Mouse (Mus musculus): ENCODE results near the gene Snapc3. TPM values are rescaled to one million over a fixed set of nuclear protein-coding genes. Genes with fewer than 3 reads are reported as not detected.

Gene Snapc3
- total and polyA plus RNA-seq, 2 experiments = 5.2 to 11.5 TPM

- no peak overlapping the region for H3K4me3 ChIP-seq (ENCODE audit: insufficient read depth, low read depth, low read length)
- TF ChIP-seq CTCF (IDR thresholded peaks at IDR 0.05; ENCODE audit: low read depth, low read length) (no peak), POLR2A (IDR thresholded peaks at IDR 0.05; ENCODE audit: extremely low read depth, insufficient read depth, low read length) (no peak)
- H3K79me2 ChIP-seq (ENCODE audit: control insufficient read depth, insufficient read depth, low read length) = no peaks in the 10 kb centered on the region
- no peak overlapping the region for H3K9ac ChIP-seq (ENCODE audit: low read depth, low read length)
- H3K27me3 ChIP-seq (ENCODE audit: control insufficient read depth, insufficient read depth, low read length) = no peaks in the 10 kb centered on the region
- no peak overlapping the region for H3K27ac ChIP-seq (replicated peaks; ENCODE audit: insufficient read depth, low read depth, low read length)
- 66% methylated on average over 4 of the region's 4 CpGs for WGBS
- H3K36me3 ChIP-seq (ENCODE audit: control insufficient read depth, insufficient read depth, low read length) = no peaks in the 10 kb centered on the region
- peak; percentile 70 for DNase-seq (ENCODE audit: extremely low read depth, low read depth, low spot score)
- H3K4me1 ChIP-seq (ENCODE audit: control insufficient read depth, insufficient read depth, low read length) = no peaks in the 10 kb centered on the region
Observed at GRCm38 (mm10) chr4:83396346-83396745, 21.2 kb upstream of the Snapc3 start.

- TF ChIP-seq POLR2A (IDR thresholded peaks at IDR 0.05; ENCODE audit: extremely low read depth, insufficient read depth, low read length) = no peak
- no peak for TF ChIP-seq CTCF (IDR thresholded peaks at IDR 0.05; ENCODE audit: low read depth, low read length)
- no peaks in the 10 kb centered on the region for H3K4me1 ChIP-seq (ENCODE audit: control insufficient read depth, insufficient read depth, low read length)
- WGBS = 87% methylated on average over 9 of the region's 9 CpGs
- H3K27ac ChIP-seq (replicated peaks; ENCODE audit: insufficient read depth, low read depth, low read length) = no peak overlapping the region
- H3K9ac ChIP-seq (ENCODE audit: low read depth, low read length) = no peak overlapping the region
- no peaks in the 10 kb centered on the region for H3K79me2 ChIP-seq (ENCODE audit: control insufficient read depth, insufficient read depth, low read length)
- no peaks in the 10 kb centered on the region for H3K27me3 ChIP-seq (ENCODE audit: control insufficient read depth, insufficient read depth, low read length)
- DNase-seq (ENCODE audit: extremely low read depth, low read depth, low spot score) = no peak
- H3K4me3 ChIP-seq (ENCODE audit: insufficient read depth, low read depth, low read length) = no peak overlapping the region
- no peaks in the 10 kb centered on the region for H3K36me3 ChIP-seq (ENCODE audit: control insufficient read depth, insufficient read depth, low read length)
Observed at GRCm38 (mm10) chr4:83396996-83397770, 20.3 kb upstream of the Snapc3 start.

GRCm38 (mm10) chr4:83398527-83398926 lies 19.0 kb upstream of the Snapc3 start:
- H3K4me3 ChIP-seq (ENCODE audit: insufficient read depth, low read depth, low read length) = no peak overlapping the region
- H3K27me3 ChIP-seq (ENCODE audit: control insufficient read depth, insufficient read depth, low read length) = no peaks in the 10 kb centered on the region
- H3K79me2 ChIP-seq (ENCODE audit: control insufficient read depth, insufficient read depth, low read length) = no peaks in the 10 kb centered on the region
- no peaks in the 10 kb centered on the region for H3K4me1 ChIP-seq (ENCODE audit: control insufficient read depth, insufficient read depth, low read length)
- WGBS = 86% methylated on average over 2 of the region's 2 CpGs
- H3K9ac ChIP-seq (ENCODE audit: low read depth, low read length) = no peak overlapping the region
- no peak overlapping the region for H3K27ac ChIP-seq (replicated peaks; ENCODE audit: insufficient read depth, low read depth, low read length)
- H3K36me3 ChIP-seq (ENCODE audit: control insufficient read depth, insufficient read depth, low read length) = no peaks in the 10 kb centered on the region
- no peak for DNase-seq (ENCODE audit: extremely low read depth, low read depth, low spot score)
- no peak for TF ChIP-seq POLR2A (IDR thresholded peaks at IDR 0.05; ENCODE audit: extremely low read depth, insufficient read depth, low read length)
- no peak for TF ChIP-seq CTCF (IDR thresholded peaks at IDR 0.05; ENCODE audit: low read depth, low read length)

- DNase-seq (ENCODE audit: extremely low read depth, low read depth, low spot score) = no peak
- Histone ChIP-seq H3K36me3 (ENCODE audit: control insufficient read depth, insufficient read depth, low read length) (no peaks in the 10 kb centered on the region), H3K27ac (replicated peaks; ENCODE audit: insufficient read depth, low read depth, low read length) (no peak overlapping the region), H3K9ac (ENCODE audit: low read depth, low read length) (no peak overlapping the region), H3K79me2 (ENCODE audit: control insufficient read depth, insufficient read depth, low read length) (no peaks in the 10 kb centered on the region), H3K27me3 (ENCODE audit: control insufficient read depth, insufficient read depth, low read length) (no peaks in the 10 kb centered on the region), H3K4me3 (ENCODE audit: insufficient read depth, low read depth, low read length) (no peak overlapping the region), H3K4me1 (ENCODE audit: control insufficient read depth, insufficient read depth, low read length) (no peaks in the 10 kb centered on the region)
- WGBS = 88% methylated on average over 7 of the region's 7 CpGs
- no peak for TF ChIP-seq CTCF (IDR thresholded peaks at IDR 0.05; ENCODE audit: low read depth, low read length)
- no peak for TF ChIP-seq POLR2A (IDR thresholded peaks at IDR 0.05; ENCODE audit: extremely low read depth, insufficient read depth, low read length)
Observed at GRCm38 (mm10) chr4:83400691-83401595, 16.6 kb upstream of the Snapc3 start.

GRCm38 (mm10) chr4:83401712-83402111 lies 15.8 kb upstream of the Snapc3 start:
- TF ChIP-seq POLR2A (IDR thresholded peaks at IDR 0.05; ENCODE audit: extremely low read depth, insufficient read depth, low read length) (no peak), CTCF (IDR thresholded peaks at IDR 0.05; ENCODE audit: low read depth, low read length) (no peak)
- H3K4me3 ChIP-seq (ENCODE audit: insufficient read depth, low read depth, low read length) = no peak overlapping the region
- DNase-seq (ENCODE audit: extremely low read depth, low read depth, low spot score) = no peak

More at GRCm38 (mm10) chr4:83401712-83402111, 15.8 kb upstream of the Snapc3 start:
- Histone ChIP-seq H3K4me1 (ENCODE audit: control insufficient read depth, insufficient read depth, low read length) (no peaks in the 10 kb centered on the region), H3K27me3 (ENCODE audit: control insufficient read depth, insufficient read depth, low read length) (no peaks in the 10 kb centered on the region), H3K9ac (ENCODE audit: low read depth, low read length) (no peak overlapping the region), H3K79me2 (ENCODE audit: control insufficient read depth, insufficient read depth, low read length) (no peaks in the 10 kb centered on the region), H3K27ac (replicated peaks; ENCODE audit: insufficient read depth, low read depth, low read length) (no peak overlapping the region), H3K36me3 (ENCODE audit: control insufficient read depth, insufficient read depth, low read length) (no peaks in the 10 kb centered on the region)
